11 mouse cellular contexts compared by ENCODE assay signal in genomic region chr13:52255697-52256096, GRCm38 (mm10).
DNase-seq lines count a peak whose midpoint lies in the region; ATAC-seq and TF ChIP-seq lines count a peak whose summit lies in the region.
"Had no signal": no experiment of that assay in that cellular context is flagged by ENCODE, and none has a peak within 500 bp of the region (broad histone marks: within the 10 kb centered on the region; RNA-seq: fewer than 3 reads in every experiment).

No protein-coding gene starts in this region.

- no peak overlapping the region for H3K27ac ChIP-seq in forebrain, postnatal 0 days (ENCODE audit: low read depth, low read length)
- H3K27ac ChIP-seq in forebrain, embryonic 14.5 days (ENCODE audit: low read depth, low read length) = no peak overlapping the region
- no peak overlapping the region for H3K27ac ChIP-seq in liver, embryonic 14.5 days
- H3K27ac ChIP-seq in liver, embryonic 11.5 days (ENCODE audit: low read depth, low read length) = no peak overlapping the region
- no peak overlapping the region for H3K27ac ChIP-seq in limb, embryonic 10.5 days
- H3K27ac ChIP-seq: limb, embryonic 12.5 days had no signal

- WGBS in forebrain, postnatal 0 days = 56% methylated on average over 5 of the region's 5 CpGs
- WGBS in forebrain, embryonic 14.5 days = 62% methylated on average over 5 of the region's 5 CpGs
- WGBS in liver, embryonic 14.5 days (ENCODE audit: insufficient replicate concordance) = 63% methylated on average over 5 of the region's 5 CpGs
- WGBS in liver, embryonic 11.5 days = 71% methylated on average over 5 of the region's 5 CpGs
- 71% methylated on average over 5 of the region's 5 CpGs for WGBS in limb, embryonic 10.5 days

- ATAC-seq in forebrain, postnatal 0 days = no peak
- no peak for ATAC-seq in forebrain, embryonic 14.5 days
- no peak for ATAC-seq in liver, embryonic 14.5 days (ENCODE audit: insufficient read depth)
- no peak for ATAC-seq in liver, embryonic 11.5 days (replicated peaks; ENCODE audit: low FRiP score)

- no peaks in the 10 kb centered on the region for H3K9me3 ChIP-seq in forebrain, postnatal 0 days (ENCODE audit: low read length)
- no peaks in the 10 kb centered on the region for H3K9me3 ChIP-seq in forebrain, embryonic 14.5 days (replicated peaks; ENCODE audit: control insufficient read depth, low read length)
- H3K9me3 ChIP-seq in liver, embryonic 14.5 days (ENCODE audit: control insufficient read depth, low read length) = no peaks in the 10 kb centered on the region
- no peaks in the 10 kb centered on the region for H3K9me3 ChIP-seq in liver, embryonic 11.5 days (ENCODE audit: control insufficient read depth, low read length)
- H3K9me3 ChIP-seq in limb, embryonic 10.5 days (replicated peaks) = no peaks in the 10 kb centered on the region
- H3K9me3 ChIP-seq: limb, embryonic 12.5 days had no signal

- no peaks in the 10 kb centered on the region for H3K4me1 ChIP-seq in forebrain, postnatal 0 days (ENCODE audit: insufficient read depth)
- H3K4me1 ChIP-seq in forebrain, embryonic 14.5 days (ENCODE audit: control insufficient read depth, insufficient read depth, low read length) = no peaks in the 10 kb centered on the region
- peaks cover 0 to 5% of the 10 kb centered on the region in 2 experiments; a peak in 1 of 4 replicates for H3K4me1 ChIP-seq in liver, embryonic 14.5 days (replicated peaks; ENCODE audit: control insufficient read depth in 2 of 2, insufficient read depth in 2 of 2, low read length in 1 of 2)
- H3K4me1 ChIP-seq in liver, embryonic 11.5 days (replicated peaks; ENCODE audit: control insufficient read depth, insufficient read depth, low read length) = 0 out of 2 replicates have a peak, but pooled peaks cover 2% of the 10 kb centered on the region
- peaks cover 19% of the 10 kb centered on the region for H3K4me1 ChIP-seq in limb, embryonic 10.5 days

- DNase-seq in forebrain, postnatal 0 days = peak; percentile 55
- no peak for DNase-seq in forebrain, embryonic 14.5 days (ENCODE audit: low spot score)
- no peak for DNase-seq in liver, embryonic 14.5 days (ENCODE audit: low read depth in 3 of 3, low spot score in 3 of 3)
- DNase-seq in liver, embryonic 11.5 days (ENCODE audit: low spot score) = no peak
- peak; percentile 53 for DNase-seq in ES-CJ7 (ENCODE audit: low read depth, low spot score)
- DNase-seq in limb, embryonic 10.5 days (ENCODE audit: low spot score) = peak; percentile 51
- DNase-seq in left cerebral cortex, adult 18-20 months (ENCODE audit: low spot score in 2 of 2) = no peak
- DNase-seq in heart, postnatal 25 days (ENCODE audit: low spot score) = no peak
- DNase-seq: right cerebral cortex, postnatal 25 days had no signal

- H3K36me3 ChIP-seq in forebrain, postnatal 0 days (ENCODE audit: insufficient read depth) = no peaks in the 10 kb centered on the region
- no peaks in the 10 kb centered on the region for H3K36me3 ChIP-seq in forebrain, embryonic 14.5 days (ENCODE audit: control insufficient read depth, insufficient read depth, low read length)
- H3K36me3 ChIP-seq in liver, embryonic 14.5 days (replicated peaks; ENCODE audit: control insufficient read depth, insufficient read depth, low read depth) = no peaks in the 10 kb centered on the region
- no peaks in the 10 kb centered on the region for H3K36me3 ChIP-seq in liver, embryonic 11.5 days (ENCODE audit: control insufficient read depth, insufficient read depth, low read length)
- no peaks in the 10 kb centered on the region for H3K36me3 ChIP-seq in limb, embryonic 10.5 days
- H3K36me3 ChIP-seq: G1E; limb, embryonic 12.5 days had no signal

- H3K4me3 ChIP-seq in forebrain, postnatal 0 days (ENCODE audit: low read depth, low read length) = no peak overlapping the region
- no peak overlapping the region for H3K4me3 ChIP-seq in forebrain, embryonic 14.5 days (ENCODE audit: low read depth, low read length)
- H3K4me3 ChIP-seq in liver, embryonic 14.5 days (ENCODE audit: insufficient read depth in 1 of 2, low read depth in 2 of 2, low read length in 2 of 2) = no peak overlapping the region
- no peak overlapping the region for H3K4me3 ChIP-seq in liver, embryonic 11.5 days (ENCODE audit: low read depth, low read length)
- no peak overlapping the region for H3K4me3 ChIP-seq in limb, embryonic 10.5 days
- H3K4me3 ChIP-seq: limb, embryonic 12.5 days had no signal

- TF ChIP-seq CTCF in forebrain, postnatal 0 days (IDR thresholded peaks at IDR 0.05; ENCODE audit: low read depth) = peak; percentile 64
- peak; percentile 59 for TF ChIP-seq CTCF in liver, embryonic 14.5 days (IDR thresholded peaks at IDR 0.05; ENCODE audit: low read depth)

- H3K4me2 ChIP-seq in forebrain, postnatal 0 days (ENCODE audit: low read depth) = no peak overlapping the region
- no peak overlapping the region for H3K4me2 ChIP-seq in forebrain, embryonic 14.5 days (ENCODE audit: low read length)
- no peak overlapping the region for H3K4me2 ChIP-seq in liver, embryonic 14.5 days (ENCODE audit: low read depth)
- no peak overlapping the region for H3K4me2 ChIP-seq in liver, embryonic 11.5 days
- H3K4me2 ChIP-seq: limb, embryonic 12.5 days had no signal

- intact Hi-C loops in heart, postnatal 25 days (cut with DNase I) = no loop called here

- H3K27me3 ChIP-seq in forebrain, postnatal 0 days (ENCODE audit: insufficient read depth, low read length) = no peaks in the 10 kb centered on the region
- H3K27me3 ChIP-seq in forebrain, embryonic 14.5 days (replicated peaks; ENCODE audit: control insufficient read depth, insufficient read depth, low read length) = 0 out of 2 replicates have a peak, but pooled peaks cover 2% of the 10 kb centered on the region
- no peaks in the 10 kb centered on the region for H3K27me3 ChIP-seq in liver, embryonic 14.5 days (ENCODE audit: control insufficient read depth, insufficient read depth, low read length)
- H3K27me3 ChIP-seq in liver, embryonic 11.5 days (replicated peaks; ENCODE audit: control insufficient read depth, insufficient read depth, low read length) = no peaks in the 10 kb centered on the region
- no peaks in the 10 kb centered on the region for H3K27me3 ChIP-seq in limb, embryonic 10.5 days (ENCODE audit: low read depth, poor library complexity, severe bottlenecking)

- no peak overlapping the region for H3K9ac ChIP-seq in forebrain, postnatal 0 days
- H3K9ac ChIP-seq in forebrain, embryonic 14.5 days (ENCODE audit: low read length) = no peak overlapping the region
- no peak overlapping the region for H3K9ac ChIP-seq in liver, embryonic 14.5 days (replicated peaks)
- no peak overlapping the region for H3K9ac ChIP-seq in liver, embryonic 11.5 days (ENCODE audit: low read depth, low read length)
- H3K9ac ChIP-seq: limb, embryonic 12.5 days had no signal

- no peak for TF ChIP-seq EP300 in liver, embryonic 14.5 days (IDR thresholded peaks at IDR 0.05; ENCODE audit: low read depth)

Comparison
In these comparisons a context has a peak if more than half of its experiments do, and no peak if none do; other contexts are left out.
1. DNase-seq: peak in forebrain, postnatal 0 days (single experiment), ES-CJ7 (single experiment) and limb, embryonic 10.5 days (single experiment); none in forebrain, embryonic 14.5 days (single experiment), liver, embryonic 14.5 days (0 of 3), liver, embryonic 11.5 days (single experiment), left cerebral cortex, adult 18-20 months (0 of 2) and heart, postnatal 25 days (single experiment).